ENCODE assay signal across 25 mouse cellular contexts in the genomic region with DNA sequence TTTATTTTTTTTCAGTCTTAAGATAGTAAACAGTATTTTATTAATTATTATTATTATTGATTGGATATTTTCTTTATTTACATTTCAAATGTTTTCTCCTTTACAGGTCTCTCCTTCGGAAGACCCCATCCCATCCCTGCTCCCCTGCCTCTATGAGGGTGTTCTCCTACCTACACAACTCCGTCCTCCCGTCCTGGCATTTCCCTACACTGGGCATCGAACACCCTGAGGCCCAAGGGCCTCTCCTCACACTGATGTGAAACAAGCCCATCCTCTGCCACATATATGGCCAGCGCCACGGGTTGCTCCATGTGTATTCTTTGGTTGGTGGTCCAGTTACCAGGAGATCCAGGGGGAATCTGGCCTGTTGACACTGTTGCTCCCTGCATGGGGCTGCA.
DNase-seq lines count a peak whose midpoint lies in the region; ATAC-seq lines count a peak whose summit lies in the region.
"Had no signal": no experiment of that assay in that cellular context is flagged by ENCODE, and none has a peak within 500 bp of the region (broad histone marks: within the 10 kb centered on the region; RNA-seq: fewer than 3 reads in every experiment).

No protein-coding gene starts in this region.

- peaks cover 6% of the 10 kb centered on the region for H3K4me1 ChIP-seq in forebrain, embryonic 12.5 days
- peaks cover 5% of the 10 kb centered on the region; the same call in 1 of the 2 replicates for H3K4me1 ChIP-seq in forebrain, embryonic 15.5 days
- peaks cover 3% of the 10 kb centered on the region; the same call in 1 of the 2 replicates for H3K4me1 ChIP-seq in kidney, embryonic 16.5 days (ENCODE audit: insufficient read depth, low read length)
- peaks cover 5% of the 10 kb centered on the region; the same call in 1 of the 2 replicates for H3K4me1 ChIP-seq in midbrain, embryonic 15.5 days
- H3K4me1 ChIP-seq in midbrain, embryonic 11.5 days (ENCODE audit: control insufficient read depth, insufficient read depth, low read length) = no peaks in the 10 kb centered on the region
- H3K4me1 ChIP-seq in limb, embryonic 15.5 days = peaks cover 8% of the 10 kb centered on the region
- H3K4me1 ChIP-seq: heart, embryonic 10.5 days; liver, embryonic 15.5 days; lung, embryonic 15.5 days had no signal

- WGBS in forebrain, embryonic 12.5 days = 90% methylated on average over 6 of the region's 6 CpGs
- 88% methylated on average over 6 of the region's 6 CpGs for WGBS in forebrain, embryonic 15.5 days
- WGBS in kidney, embryonic 16.5 days = 92% methylated on average over 6 of the region's 6 CpGs
- whole genome bisulfite sequencing in midbrain, embryonic 15.5 days = 90% methylated on average over 6 of the region's 6 CpGs
- WGBS in midbrain, embryonic 11.5 days = 96% methylated on average over 6 of the region's 6 CpGs
- WGBS in limb, embryonic 15.5 days = 91% methylated on average over 6 of the region's 6 CpGs

- H3K27me3 ChIP-seq in forebrain, embryonic 12.5 days = no peaks in the 10 kb centered on the region
- no peaks in the 10 kb centered on the region for H3K27me3 ChIP-seq in forebrain, embryonic 15.5 days
- no peaks in the 10 kb centered on the region for H3K27me3 ChIP-seq in kidney, embryonic 16.5 days (ENCODE audit: insufficient read depth, low read length)
- H3K27me3 ChIP-seq in midbrain, embryonic 15.5 days (replicated peaks) = no peaks in the 10 kb centered on the region
- no peaks in the 10 kb centered on the region for H3K27me3 ChIP-seq in midbrain, embryonic 11.5 days (ENCODE audit: control insufficient read depth, insufficient read depth, low read length)
- H3K27me3 ChIP-seq in limb, embryonic 15.5 days = no peaks in the 10 kb centered on the region
- H3K27me3 ChIP-seq: embryonic facial prominence, embryonic 12.5 days; liver, embryonic 15.5 days; lung, embryonic 15.5 days had no signal

- DNase-seq in kidney, adult 9 months = no peak
- DNase-seq in midbrain, embryonic 11.5 days (ENCODE audit: low spot score, missing footprints) = no peak
- DNase-seq in retina, embryonic 14.5 days (ENCODE audit: low spot score) = no peak
- DNase-seq: adrenal gland, adult 8-10 months; cerebellum, adult 11-12 months; cerebellum, postnatal 10 days; gastrocnemius, postnatal 10 days; heart, postnatal 4 days; kidney, postnatal 14 days; liver; lung, postnatal 4 days; right cerebral cortex, postnatal 25 days; thymus, postnatal 36 days had no signal

- no peak overlapping the region for H3K4me3 ChIP-seq in forebrain, embryonic 12.5 days (replicated peaks)
- no peak overlapping the region for H3K4me3 ChIP-seq in forebrain, embryonic 15.5 days
- no peak overlapping the region for H3K4me3 ChIP-seq in kidney, embryonic 16.5 days (ENCODE audit: low read length)
- no peak overlapping the region for H3K4me3 ChIP-seq in midbrain, embryonic 15.5 days
- no peak overlapping the region for H3K4me3 ChIP-seq in midbrain, embryonic 11.5 days (ENCODE audit: low read depth, low read length)
- no peak overlapping the region for H3K4me3 ChIP-seq in limb, embryonic 15.5 days
- H3K4me3 ChIP-seq: embryonic facial prominence, embryonic 12.5 days; heart, embryonic 10.5 days; liver, embryonic 15.5 days; lung, embryonic 15.5 days; myocyte had no signal

- H3K9ac ChIP-seq in forebrain, embryonic 12.5 days = no peak overlapping the region
- H3K9ac ChIP-seq in forebrain, embryonic 15.5 days (replicated peaks) = no peak overlapping the region; the same call in 1 of the 2 replicates
- no peak overlapping the region for H3K9ac ChIP-seq in kidney, embryonic 16.5 days (replicated peaks; ENCODE audit: low read length)
- no peak overlapping the region for H3K9ac ChIP-seq in midbrain, embryonic 15.5 days
- no peak overlapping the region for H3K9ac ChIP-seq in midbrain, embryonic 11.5 days (ENCODE audit: low read length)
- H3K9ac ChIP-seq in limb, embryonic 15.5 days = no peak overlapping the region
- H3K9ac ChIP-seq: embryonic facial prominence, embryonic 12.5 days; liver, embryonic 15.5 days; lung, embryonic 15.5 days had no signal

- H3K4me2 ChIP-seq in forebrain, embryonic 12.5 days = no peak overlapping the region
- no peak overlapping the region for H3K4me2 ChIP-seq in forebrain, embryonic 15.5 days (replicated peaks)
- H3K4me2 ChIP-seq in kidney, embryonic 16.5 days (replicated peaks; ENCODE audit: low read depth, low read length) = peak overlapping the region; percentile 24; the same call in 1 of the 2 replicates
- H3K4me2 ChIP-seq in midbrain, embryonic 15.5 days = 0 out of 2 replicates have a peak overlapping the region, but pooled peaks have one; percentile 31
- no peak overlapping the region for H3K4me2 ChIP-seq in midbrain, embryonic 11.5 days
- H3K4me2 ChIP-seq in limb, embryonic 15.5 days = 0 out of 2 replicates have a peak overlapping the region, but pooled peaks have one; percentile 36
- H3K4me2 ChIP-seq: liver, embryonic 15.5 days; lung, embryonic 15.5 days had no signal

- peak; percentile 63 for ATAC-seq in forebrain, embryonic 12.5 days (ENCODE audit: low FRiP score)
- no peak for ATAC-seq in forebrain, embryonic 15.5 days (replicated peaks)
- no peak for ATAC-seq in kidney, embryonic 16.5 days (ENCODE audit: low FRiP score, low TSS enrichment)
- ATAC-seq in midbrain, embryonic 15.5 days (replicated peaks) = peak; percentile 42; the same call in 1 of the 2 replicates
- ATAC-seq in midbrain, embryonic 11.5 days (ENCODE audit: low FRiP score) = no peak
- no peak for ATAC-seq in limb, embryonic 15.5 days (ENCODE audit: insufficient number of reproducible peaks, low FRiP score, low TSS enrichment, low read depth)
- ATAC-seq: activated CD4-positive, CD25-positive, alpha-beta regulatory T cell, adult 4 months; intestine, postnatal 0 days had no signal

- H3K9me3 ChIP-seq in forebrain, embryonic 12.5 days = no peaks in the 10 kb centered on the region
- no peaks in the 10 kb centered on the region for H3K9me3 ChIP-seq in forebrain, embryonic 15.5 days
- H3K9me3 ChIP-seq in kidney, embryonic 16.5 days (ENCODE audit: low read length) = no peaks in the 10 kb centered on the region
- H3K9me3 ChIP-seq in midbrain, embryonic 15.5 days = no peaks in the 10 kb centered on the region
- H3K9me3 ChIP-seq in midbrain, embryonic 11.5 days (ENCODE audit: control insufficient read depth, low read length) = no peaks in the 10 kb centered on the region
- no peaks in the 10 kb centered on the region for H3K9me3 ChIP-seq in limb, embryonic 15.5 days
- H3K9me3 ChIP-seq: embryonic facial prominence, embryonic 12.5 days; heart, embryonic 10.5 days; liver, embryonic 15.5 days; lung, embryonic 15.5 days had no signal

- no peak overlapping the region for H3K27ac ChIP-seq in forebrain, embryonic 12.5 days
- H3K27ac ChIP-seq in forebrain, embryonic 15.5 days (replicated peaks) = no peak overlapping the region
- H3K27ac ChIP-seq in kidney, embryonic 16.5 days (ENCODE audit: low read length) = no peak overlapping the region
- H3K27ac ChIP-seq in midbrain, embryonic 15.5 days = no peak overlapping the region
- H3K27ac ChIP-seq in midbrain, embryonic 11.5 days (ENCODE audit: low read depth, low read length) = no peak overlapping the region
- H3K27ac ChIP-seq in limb, embryonic 15.5 days = no peak overlapping the region
- H3K27ac ChIP-seq: heart, embryonic 10.5 days; liver, embryonic 15.5 days; lung, embryonic 15.5 days had no signal

- H3K36me3 ChIP-seq in forebrain, embryonic 12.5 days (replicated peaks) = no peaks in the 10 kb centered on the region
- H3K36me3 ChIP-seq in forebrain, embryonic 15.5 days = no peaks in the 10 kb centered on the region
- H3K36me3 ChIP-seq in kidney, embryonic 16.5 days (ENCODE audit: insufficient read depth, low read length) = no peaks in the 10 kb centered on the region
- no peaks in the 10 kb centered on the region for H3K36me3 ChIP-seq in midbrain, embryonic 15.5 days (replicated peaks)
- no peaks in the 10 kb centered on the region for H3K36me3 ChIP-seq in midbrain, embryonic 11.5 days (ENCODE audit: control insufficient read depth, insufficient read depth, low read length)
- no peaks in the 10 kb centered on the region for H3K36me3 ChIP-seq in limb, embryonic 15.5 days
- H3K36me3 ChIP-seq: embryonic facial prominence, embryonic 12.5 days; heart, embryonic 10.5 days; liver, embryonic 15.5 days; lung, embryonic 15.5 days had no signal

Comparison
In these comparisons a context has a peak if more than half of its experiments do, and no peak if none do; other contexts are left out.
1. ATAC-seq: peak in forebrain, embryonic 12.5 days (single experiment) and midbrain, embryonic 15.5 days (single experiment); none in forebrain, embryonic 15.5 days (single experiment), kidney, embryonic 16.5 days (single experiment), midbrain, embryonic 11.5 days (single experiment) and limb, embryonic 15.5 days (single experiment).
2. H3K4me2 ChIP-seq: peak in kidney, embryonic 16.5 days (single experiment), midbrain, embryonic 15.5 days (single experiment) and limb, embryonic 15.5 days (single experiment); none in forebrain, embryonic 12.5 days (single experiment), forebrain, embryonic 15.5 days (single experiment) and midbrain, embryonic 11.5 days (single experiment).